Mouse (Mus musculus) retina, postnatal 7 days (tissue): ENCODE results near the gene Ptpre.
"Not testable (repeated sequence)": the region's sequence is repeated elsewhere in the genome, so short reads cannot be mapped to it uniquely, and the experiment has no call there.

ENCODE experiments used
- DNase-seq: peaks from one replicate; pipeline ENCODE4 v3.0.0-alpha.2; 2012; ENCODE audit warnings: low read depth, low spot score

Ptpre gene

DNA sequence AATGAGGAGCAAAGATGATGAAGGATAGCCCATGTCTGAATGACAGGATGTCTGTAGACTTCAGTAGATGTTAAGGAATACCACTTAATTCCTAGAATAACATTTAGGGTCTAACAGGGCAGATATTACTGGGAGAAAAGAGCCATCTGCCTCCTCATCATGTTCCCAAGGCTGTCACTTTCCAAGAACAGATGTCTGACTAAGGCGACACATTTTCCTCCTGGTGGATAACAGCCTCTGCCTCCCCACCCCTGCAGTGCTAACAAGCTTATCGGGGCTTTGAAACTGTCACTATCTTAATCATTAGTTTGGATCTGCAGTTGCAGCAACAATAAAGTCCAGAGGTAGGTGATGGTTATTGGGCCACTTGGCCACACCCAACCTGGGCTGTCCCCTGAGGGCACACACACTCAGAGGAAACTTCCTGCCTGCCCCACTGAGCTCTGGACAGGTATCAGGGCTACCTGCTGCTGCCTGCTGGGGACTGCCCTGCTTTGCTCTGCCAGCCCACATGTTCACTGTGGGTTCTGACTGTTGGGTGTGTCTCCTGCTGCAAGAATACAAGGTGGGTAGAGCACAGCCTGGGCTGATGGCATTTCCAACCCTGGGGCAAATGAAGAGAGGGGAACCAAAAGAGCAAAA lies 2.6 kb upstream of the Ptpre start:
- DNase-seq: no peak

DNA sequence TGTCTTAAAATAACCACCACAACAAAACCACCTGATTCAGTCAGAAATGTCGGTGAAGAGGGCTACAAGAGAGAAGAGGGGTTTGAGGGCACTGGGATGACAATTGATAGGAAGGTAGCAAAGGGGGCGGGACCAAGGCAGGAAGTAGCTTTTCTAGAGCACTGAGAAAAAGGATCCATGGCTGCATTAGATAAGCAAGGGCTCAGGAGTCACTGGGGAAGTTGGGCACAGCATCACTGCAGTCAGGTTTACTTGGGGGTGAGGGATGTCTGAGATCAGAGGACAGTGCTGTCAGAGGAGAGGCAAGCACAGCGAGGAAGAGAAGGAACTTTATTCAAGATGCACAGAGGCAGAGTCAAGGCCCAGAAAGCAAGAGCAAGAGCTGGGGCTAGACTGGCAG lies 1.4 kb upstream of the Ptpre start:
- no peak for DNase-seq

DNA sequence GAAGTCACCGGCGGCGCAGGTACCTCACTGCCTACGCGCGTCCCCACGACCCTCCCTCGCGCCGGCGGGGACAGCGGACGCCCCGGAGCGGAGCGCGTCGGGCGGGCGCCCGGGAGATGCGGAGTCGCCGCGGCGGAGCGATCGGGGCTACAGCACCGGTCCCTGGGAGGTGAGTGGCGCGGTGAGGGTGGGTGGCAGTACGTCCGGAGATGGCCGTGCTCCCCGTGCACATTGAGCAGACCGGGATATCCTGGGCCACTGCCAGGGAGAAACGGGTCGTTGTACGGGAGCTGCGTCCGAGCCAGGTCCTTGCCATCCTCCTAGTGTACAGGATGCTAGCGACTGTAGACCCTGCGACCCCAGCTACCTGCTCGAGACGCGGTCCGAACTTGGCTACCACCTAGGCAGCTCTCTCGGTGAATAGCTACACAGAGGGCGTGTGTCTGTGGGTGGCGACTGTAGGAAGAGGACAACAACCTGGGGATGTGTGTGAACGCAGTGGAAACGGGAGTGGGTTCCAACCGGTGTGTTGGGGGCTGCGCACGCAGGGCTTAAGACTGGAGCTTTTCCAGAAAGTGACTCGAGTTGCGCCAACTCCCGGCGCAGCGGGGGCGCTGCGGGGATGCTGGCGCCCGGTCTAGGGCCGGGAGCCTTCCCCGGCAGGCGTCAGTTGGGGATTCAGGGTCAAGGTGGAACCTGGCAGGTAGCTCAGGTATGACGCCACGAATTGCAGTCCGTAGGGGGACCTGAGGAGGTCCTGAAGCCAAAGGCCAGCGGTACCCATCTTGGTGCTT lies 864 bp downstream of the Ptpre start:
- no peak for DNase-seq

- DNase-seq: no peak
Measured at GRCm38 (mm10) chr7:135539429-135539828, 2.1 kb downstream of the Ptpre start.

- DNase-seq: no peak
Measured at GRCm38 (mm10) chr7:135542235-135542634, 5.0 kb downstream of the Ptpre start.

DNA sequence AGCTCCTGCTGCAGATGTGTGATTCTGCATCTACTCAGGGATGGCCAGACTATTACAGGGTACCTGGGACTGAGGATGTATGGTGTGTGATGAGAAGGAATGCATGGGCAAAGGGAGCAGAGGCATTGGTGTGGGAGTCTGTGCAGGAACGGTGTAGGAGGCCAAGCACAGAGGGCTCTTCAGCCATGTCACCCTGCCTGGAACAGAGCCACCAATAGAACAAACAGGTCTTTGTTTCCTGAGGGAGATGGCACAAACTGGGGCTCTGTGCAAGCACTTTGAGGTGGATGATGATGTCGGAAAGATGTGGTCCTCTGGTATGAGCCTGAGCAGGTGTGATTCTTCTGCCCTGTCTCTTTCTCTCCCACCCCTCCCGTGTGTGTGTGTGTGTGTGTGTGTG lies 5.8 kb downstream of the Ptpre start:
- no peak for DNase-seq

- DNase-seq: no peak
Measured at GRCm38 (mm10) chr7:135544321-135544720, 7.0 kb downstream of the Ptpre start.

GRCm38 (mm10) chr7:135545957-135546356 lies 8.7 kb downstream of the Ptpre start:
- DNase-seq: no peak

GRCm38 (mm10) chr7:135546530-135546929 lies 9.2 kb downstream of the Ptpre start:
- DNase-seq: no peak

DNA sequence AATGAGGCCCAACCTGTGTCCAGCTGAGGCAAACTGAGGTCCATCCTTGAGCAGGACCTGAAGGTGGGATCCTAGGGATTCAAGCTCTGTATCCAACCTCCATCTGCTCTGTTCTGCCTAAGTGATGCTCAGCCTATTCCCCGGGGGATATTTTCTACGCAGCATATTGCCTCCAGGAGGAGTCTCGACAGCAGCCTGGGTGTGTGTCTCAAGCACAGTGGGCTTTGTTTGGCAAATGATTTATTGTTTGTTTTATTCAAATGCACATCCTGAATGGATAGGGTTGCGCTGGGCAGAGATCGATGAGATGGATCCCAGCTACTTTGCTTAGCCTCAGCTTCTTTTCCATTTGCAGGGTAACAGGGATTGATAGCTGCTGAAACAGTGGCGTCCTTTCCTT lies 11.2 kb downstream of the Ptpre start:
- DNase-seq: no peak

DNA sequence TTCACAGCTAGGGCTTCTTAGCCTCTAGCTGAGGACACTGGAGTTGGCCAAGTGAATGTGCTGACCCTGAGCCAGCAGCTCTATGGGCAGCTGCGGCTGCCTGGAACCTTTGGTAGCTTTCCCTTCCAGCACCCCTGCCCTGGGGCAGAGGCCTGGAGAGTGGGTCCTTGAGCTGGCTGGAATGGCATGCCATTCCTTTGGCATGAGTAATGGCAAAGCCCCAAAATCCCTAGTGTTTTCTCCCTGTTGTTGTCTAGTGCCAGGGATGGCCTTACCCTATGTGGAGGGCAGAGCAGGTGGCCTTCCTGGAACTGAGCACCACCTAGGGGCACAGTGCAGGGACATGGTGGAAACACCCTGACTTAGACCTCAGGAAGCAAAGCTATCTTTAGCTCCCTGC lies 14.3 kb downstream of the Ptpre start:
- DNase-seq: no peak

DNA sequence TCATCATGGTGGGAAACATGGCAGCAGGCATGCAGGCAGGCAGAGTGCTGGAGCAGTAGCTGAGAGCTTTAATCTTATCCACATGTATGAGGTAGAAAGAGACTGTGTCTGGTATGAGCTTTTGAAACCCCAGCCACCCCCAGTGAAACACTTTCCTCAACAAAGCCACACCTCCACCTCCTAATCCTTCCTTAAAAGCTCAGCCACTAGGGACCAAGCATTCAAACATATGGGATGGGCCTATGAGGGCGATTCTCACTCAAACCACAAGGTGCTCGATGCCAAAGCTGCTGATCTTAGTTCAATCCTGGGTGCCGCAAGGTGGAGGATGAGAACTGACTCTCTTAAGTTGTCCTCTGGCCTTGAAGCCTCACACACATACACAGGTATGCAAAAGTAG lies 16.3 kb downstream of the Ptpre start:
- no peak for DNase-seq

DNA sequence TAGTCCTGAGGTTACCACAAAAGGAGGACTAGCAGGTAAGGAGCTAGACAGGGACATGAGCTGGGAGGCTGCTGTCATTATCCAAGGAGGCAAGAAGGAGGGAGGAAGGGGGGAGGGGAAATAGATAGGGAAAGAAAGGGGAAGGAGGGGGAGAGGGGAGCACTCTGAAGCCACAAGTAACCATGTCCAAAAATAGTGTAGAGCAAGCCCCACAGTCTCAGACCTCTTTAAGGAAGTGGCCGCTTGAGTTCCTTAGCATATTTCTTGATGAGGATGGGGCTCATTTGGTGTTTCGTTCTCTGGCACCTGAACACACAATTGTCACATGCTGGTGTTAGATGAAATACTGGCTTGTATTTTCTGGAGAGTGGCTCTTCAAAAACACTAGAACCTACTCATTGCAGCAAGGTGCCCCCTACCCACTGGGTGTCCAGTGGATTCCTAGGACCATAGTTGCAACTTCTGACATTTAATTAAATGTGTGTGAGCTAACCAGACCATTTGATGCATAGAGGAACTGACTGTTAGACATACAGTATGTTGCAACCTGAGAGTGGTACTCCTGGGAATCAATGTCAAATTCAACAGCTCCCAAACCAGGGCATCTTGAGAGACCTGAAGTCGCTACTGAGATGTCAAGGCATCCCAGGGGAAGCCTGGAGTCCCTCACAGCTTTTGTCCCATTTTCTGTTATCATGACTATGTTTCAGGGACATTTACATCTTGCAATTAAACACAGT lies 19.6 kb downstream of the Ptpre start:
- DNase-seq: no peak

DNA sequence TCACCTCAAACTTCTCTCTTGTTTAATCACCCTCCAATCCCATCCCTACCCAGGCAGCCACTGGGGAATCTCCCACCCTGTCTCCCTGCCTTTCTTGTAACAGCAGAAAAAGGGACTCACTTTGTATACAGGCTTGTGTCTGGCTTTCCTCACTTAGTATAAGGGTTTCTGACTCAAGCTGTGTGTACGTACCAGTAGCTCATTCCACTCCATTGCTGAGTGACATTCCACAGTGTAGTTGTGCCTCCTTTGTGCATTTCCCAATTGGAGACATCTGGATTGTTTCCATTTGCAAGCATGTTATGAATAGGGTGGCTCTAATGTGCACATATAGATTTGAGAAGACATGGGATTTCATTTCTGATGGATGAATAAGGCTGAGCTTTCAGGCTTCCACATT lies 23.0 kb downstream of the Ptpre start:
- no peak for DNase-seq

- DNase-seq: no peak
Measured at GRCm38 (mm10) chr7:135564022-135564421, 26.7 kb downstream of the Ptpre start.

- no peak for DNase-seq
Measured at GRCm38 (mm10) chr7:135566013-135566412, 28.7 kb downstream of the Ptpre start.

GRCm38 (mm10) chr7:135567582-135567981 lies 30.3 kb downstream of the Ptpre start:
- DNase-seq: no peak

GRCm38 (mm10) chr7:135568550-135568949 lies 31.3 kb downstream of the Ptpre start:
- no peak for DNase-seq

DNA sequence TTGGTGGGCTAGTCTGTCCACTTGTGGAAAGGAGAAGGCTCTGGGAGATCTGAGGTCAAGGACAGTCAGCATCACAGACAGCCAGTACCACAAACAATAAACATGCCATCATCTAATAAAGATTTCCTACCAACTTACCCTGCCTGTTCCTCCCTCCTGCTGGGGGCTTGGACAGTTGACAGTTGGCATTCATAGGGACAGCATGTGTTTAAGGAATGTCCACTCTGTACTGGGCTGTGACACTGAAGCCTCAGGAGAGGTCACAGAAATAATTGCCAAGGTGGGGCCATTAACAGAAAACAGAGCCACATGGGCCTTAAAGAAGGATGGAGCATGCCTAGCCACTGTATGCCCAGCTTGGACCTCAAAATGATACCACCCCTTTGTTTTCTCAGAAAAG lies 34.1 kb downstream of the Ptpre start:
- no peak for DNase-seq

- peak; percentile 25 for DNase-seq
Measured at GRCm38 (mm10) chr7:135571951-135572559, 34.8 kb downstream of the Ptpre start.

GRCm38 (mm10) chr7:135575319-135576069 lies 38.2 kb downstream of the Ptpre start:
- not testable (repeated sequence) for DNase-seq
